Mouse (Mus musculus) left cerebral cortex, postnatal 10 days (tissue): ENCODE measurements at regions not wholly inside any gene's neighbourhood (a gene's known extent, or its start where the extent isn't known, plus 50 kb on each side); places are given as distances from the start of the nearest gene placed in this dataset.

Experiments
- DNase-seq, 2 experiments: peaks; one replicate each; pipeline ENCODE4 v3.0.0; 2021 to 2022; ENCODE audit warnings: low spot score in 2 of 2, mixed read lengths in 1 of 2; ENCODE audit errors: extremely low spot score in 1 of 2
- intact Hi-C: fragments of 180-260 bp; cut with DNase I; formaldehyde crosslinking; loops from one replicate; pipeline ENCODE4 v1.15.1; 2025

- intact Hi-C loops = no loop called here
- no peak for DNase-seq
Measured at GRCm38 (mm10) chr5:49909483-49909882, 149.3 kb downstream of the Adgra3 start.

- intact Hi-C loops = no loop called here
- no peak for DNase-seq
Measured at GRCm38 (mm10) chr5:49896106-49896505, 162.7 kb downstream of the Adgra3 start.

- intact Hi-C loops = no loop called here
- no peak for DNase-seq
Measured at GRCm38 (mm10) chr5:49880383-49880782, 178.4 kb downstream of the Adgra3 start.

GRCm38 (mm10) chr5:49876240-49876639 is 182.6 kb downstream of the Adgra3 start:
- intact Hi-C loops = no loop called here
- DNase-seq = no peak

GRCm38 (mm10) chr5:49857202-49857601 is 201.6 kb downstream of the Adgra3 start:
- intact Hi-C loops = no loop called here

GRCm38 (mm10) chr5:49856036-49856435 is 202.8 kb downstream of the Adgra3 start:
- intact Hi-C loops = no loop called here
- DNase-seq = no peak

More at GRCm38 (mm10) chr5:49857202-49857601, 201.6 kb downstream of the Adgra3 start:
- DNase-seq = no peak

- intact Hi-C loops = no loop called here
- DNase-seq = no peak
Measured at GRCm38 (mm10) chr5:49848680-49849079, 210.1 kb downstream of the Adgra3 start.

- no peak for DNase-seq
Measured at GRCm38 (mm10) chr5:49848174-49848573, 210.6 kb downstream of the Adgra3 start.

GRCm38 (mm10) chr5:49818832-49819231 is 240.0 kb downstream of the Adgra3 start:
- intact Hi-C loops = no loop called here
- no peak for DNase-seq

More at GRCm38 (mm10) chr5:49848174-49848573, 210.6 kb downstream of the Adgra3 start:
- intact Hi-C loops = no loop called here

GRCm38 (mm10) chr5:49816751-49817150 is 242.1 kb downstream of the Adgra3 start:
- intact Hi-C loops = no loop called here
- no peak for DNase-seq

GRCm38 (mm10) chr5:49813335-49813734 is 245.5 kb downstream of the Adgra3 start:
- intact Hi-C loops = no loop called here
- no peak for DNase-seq

- intact Hi-C loops = no loop called here
- peak in 1 of 2 experiments; percentile 15 for DNase-seq
Measured at GRCm38 (mm10) chr5:49788494-49789160, 263.9 kb upstream of the Kcnip4 start.

GRCm38 (mm10) chr5:49783728-49784127 is 259.0 kb upstream of the Kcnip4 start:
- DNase-seq = peak in 1 of 2 experiments; percentile 13
- intact Hi-C loops = no loop called here

- intact Hi-C loops = no loop called here
- DNase-seq = no peak
Measured at GRCm38 (mm10) chr5:49761054-49761453, 236.3 kb upstream of the Kcnip4 start.

GRCm38 (mm10) chr5:49755531-49755930 is 230.8 kb upstream of the Kcnip4 start:
- no peak for DNase-seq
- intact Hi-C loops = no loop called here

- intact Hi-C loops = no loop called here
- DNase-seq = no peak
Measured at GRCm38 (mm10) chr5:49712607-49713006, 187.9 kb upstream of the Kcnip4 start.

- intact Hi-C loops = no loop called here
- no peak for DNase-seq
Measured at GRCm38 (mm10) chr5:49682156-49682555, 157.4 kb upstream of the Kcnip4 start.

GRCm38 (mm10) chr5:49681514-49681913 is 156.8 kb upstream of the Kcnip4 start:
- intact Hi-C loops = no loop called here

GRCm38 (mm10) chr5:49675885-49676284 is 151.2 kb upstream of the Kcnip4 start:
- intact Hi-C loops = no loop called here
- DNase-seq = no peak

More at GRCm38 (mm10) chr5:49681514-49681913, 156.8 kb upstream of the Kcnip4 start:
- no peak for DNase-seq

GRCm38 (mm10) chr5:49665196-49665595 is 140.5 kb upstream of the Kcnip4 start:
- DNase-seq = no peak
- intact Hi-C loops = no loop called here

- no peak for DNase-seq
- intact Hi-C loops = no loop called here
Measured at GRCm38 (mm10) chr5:49663928-49664327, 139.2 kb upstream of the Kcnip4 start.
